Mouse (Mus musculus) myocyte (in vitro differentiated cells): Measurements from ENCODE around the gene Myl6b.

ENCODE experiments used
- E2F4 ChIP-seq: IDR thresholded peaks from one replicate; pipeline ENCODE4 v1.6.1; 2011; ENCODE audit warnings: mild to moderate bottlenecking, control low read depth, moderate library complexity; ENCODE audit not compliant: insufficient read depth
- MAX ChIP-seq: IDR thresholded peaks from one replicate; pipeline ENCODE4 v1.6.1; 2011; ENCODE audit warnings: low read depth, mild to moderate bottlenecking, control low read depth
- MYOD1 ChIP-seq, 3 experiments: IDR thresholded peaks; one replicate each; pipeline ENCODE4 v1.6.1; 2011; ENCODE audit warnings: control low read depth in 2 of 3, low read depth in 2 of 3, mild to moderate bottlenecking in 2 of 3, moderate library complexity in 1 of 3; ENCODE audit not compliant: insufficient read length in 2 of 3, control insufficient read depth in 1 of 3
- MYOG ChIP-seq, 3 experiments: IDR thresholded peaks; one replicate each; pipeline ENCODE4 v1.6.1; 2011; ENCODE audit warnings: control low read depth in 2 of 3, low read depth in 2 of 3, mild to moderate bottlenecking in 2 of 3; ENCODE audit not compliant: insufficient read length in 2 of 3, control insufficient read depth in 1 of 3, insufficient read depth in 1 of 3
- POLR2A ChIP-seq: IDR thresholded peaks from one replicate; pipeline ENCODE4 v1.6.1; 2011; ENCODE audit warnings: low read depth, mild to moderate bottlenecking, control low read depth, moderate library complexity; ENCODE audit not compliant: insufficient read length
- POLR2AphosphoS2 ChIP-seq: IDR thresholded peaks from one replicate; pipeline ENCODE4 v1.6.1; 2011; ENCODE audit warnings: low read depth, control low read depth; ENCODE audit not compliant: insufficient read length
- REST ChIP-seq: IDR thresholded peaks from one replicate; pipeline ENCODE4 v1.6.1; 2011; ENCODE audit warnings: mild to moderate bottlenecking, control low read depth, moderate library complexity; ENCODE audit not compliant: insufficient read depth, insufficient read length
- SRF ChIP-seq: IDR thresholded peaks from one replicate; pipeline ENCODE4 v1.6.1; 2011; ENCODE audit warnings: low read depth; ENCODE audit not compliant: control insufficient read depth, insufficient read length
- TCF12 ChIP-seq: IDR thresholded peaks from one replicate; pipeline ENCODE4 v1.6.1; 2011; ENCODE audit warnings: mild to moderate bottlenecking, control low read depth; ENCODE audit not compliant: poor library complexity, insufficient read depth, severe bottlenecking
- TCF3 ChIP-seq: IDR thresholded peaks from one replicate; pipeline ENCODE4 v1.6.1; 2011; ENCODE audit warnings: low read depth, control low read depth; ENCODE audit not compliant: insufficient read length
- USF1 ChIP-seq: IDR thresholded peaks from one replicate; pipeline ENCODE4 v1.6.1; 2011; ENCODE audit warnings: low read depth, mild to moderate bottlenecking, control low read depth, moderate library complexity

DNA sequence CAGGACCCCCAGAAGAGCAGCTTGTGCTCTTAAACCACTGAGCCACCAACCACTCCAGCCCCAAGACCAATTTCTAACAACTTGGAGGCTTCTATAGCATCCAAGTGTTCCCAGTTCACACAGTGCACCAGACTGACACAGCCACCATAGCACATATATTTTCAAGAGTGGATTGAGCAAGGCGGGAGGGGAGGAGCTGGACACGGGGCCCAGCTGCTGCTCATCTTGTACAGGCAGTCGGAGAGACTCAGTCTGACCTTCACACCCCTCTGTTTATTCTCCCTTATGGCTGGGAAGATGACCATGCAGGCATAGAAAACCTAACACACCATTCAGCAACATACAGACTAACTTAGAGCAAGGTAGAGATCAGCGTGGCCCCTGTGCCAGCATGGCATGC is 11.3 kb upstream of the Myl6b start:
- no peak for TF ChIP-seq POLR2A
- no peak for TF ChIP-seq REST
- no peak for TF ChIP-seq MAX
- TF ChIP-seq TCF3: no peak
- no peak for TF ChIP-seq E2F4
- no peak for TF ChIP-seq SRF
- no peak for TF ChIP-seq USF1
- TF ChIP-seq TCF12: no peak
- no peak for TF ChIP-seq MYOG (IDR thresholded peaks at IDR 0.05; ENCODE audit: control insufficient read depth in 1 of 3, insufficient read depth in 1 of 3, insufficient read length in 2 of 3, low read depth in 2 of 3)
- TF ChIP-seq POLR2AphosphoS2: no peak
- TF ChIP-seq MYOD1 (IDR thresholded peaks at IDR 0.05; ENCODE audit: control insufficient read depth in 1 of 3, insufficient read length in 2 of 3, low read depth in 2 of 3): no peak
